Mouse (Mus musculus) cerebellum, postnatal 36 days (tissue): ENCODE measurements at regions not wholly inside any gene's neighbourhood (a gene's known extent, or its start where the extent isn't known, plus 50 kb on each side); places are given as distances from the start of the nearest gene placed in this dataset.

ENCODE experiments used
- DNase-seq, 2 experiments: peaks; one replicate each; pipeline ENCODE4 v3.0.0; 2021 to 2022; ENCODE audit warnings: mixed read lengths in 2 of 2

DNA sequence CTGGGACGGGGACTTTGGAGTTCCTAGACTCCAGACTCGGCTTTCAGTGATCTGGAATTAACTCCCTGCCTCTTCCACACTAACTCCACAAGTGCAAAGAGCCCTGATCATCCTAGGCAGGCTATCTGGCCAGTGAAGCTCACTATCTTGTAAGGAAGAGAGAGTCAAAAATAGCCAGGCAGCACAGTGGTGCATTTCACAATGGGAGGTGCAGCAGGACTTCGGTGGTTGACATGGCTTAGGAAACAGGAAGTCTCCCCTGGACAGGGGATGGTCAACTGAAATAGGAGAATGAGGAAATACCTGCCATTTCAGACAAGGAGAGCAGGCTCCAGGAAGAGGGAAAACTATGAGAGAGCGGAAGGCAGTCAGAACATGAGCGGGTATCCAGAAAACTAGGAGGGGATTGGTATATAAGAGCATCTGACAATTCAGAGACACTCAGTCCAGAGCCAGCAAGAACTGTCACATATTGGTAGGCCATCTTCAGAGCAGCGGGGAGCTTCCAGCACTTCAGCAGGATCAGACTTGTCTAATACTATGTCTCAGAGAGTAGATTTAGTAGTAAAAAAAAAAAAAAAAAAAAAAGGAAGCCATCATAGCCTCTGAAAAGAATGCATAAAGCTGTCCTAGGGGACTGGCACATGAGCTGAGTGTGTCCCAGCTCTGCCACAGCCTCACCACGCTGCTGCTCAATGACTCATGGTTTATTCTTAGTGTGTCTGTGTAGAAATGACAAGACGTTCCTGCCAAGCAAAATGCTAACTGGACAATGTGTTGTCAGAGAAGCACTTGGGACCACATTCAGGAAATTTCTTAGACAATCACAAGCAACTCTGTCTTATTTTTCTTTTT is 184.5 kb upstream of the Cpeb2 start:
- DNase-seq: peak; percentile 28 to 45

GRCm38 (mm10) chr5:43049381-43050301 is 183.3 kb upstream of the Cpeb2 start:
- DNase-seq: peak in 1 of 2 experiments; percentile 6

DNA sequence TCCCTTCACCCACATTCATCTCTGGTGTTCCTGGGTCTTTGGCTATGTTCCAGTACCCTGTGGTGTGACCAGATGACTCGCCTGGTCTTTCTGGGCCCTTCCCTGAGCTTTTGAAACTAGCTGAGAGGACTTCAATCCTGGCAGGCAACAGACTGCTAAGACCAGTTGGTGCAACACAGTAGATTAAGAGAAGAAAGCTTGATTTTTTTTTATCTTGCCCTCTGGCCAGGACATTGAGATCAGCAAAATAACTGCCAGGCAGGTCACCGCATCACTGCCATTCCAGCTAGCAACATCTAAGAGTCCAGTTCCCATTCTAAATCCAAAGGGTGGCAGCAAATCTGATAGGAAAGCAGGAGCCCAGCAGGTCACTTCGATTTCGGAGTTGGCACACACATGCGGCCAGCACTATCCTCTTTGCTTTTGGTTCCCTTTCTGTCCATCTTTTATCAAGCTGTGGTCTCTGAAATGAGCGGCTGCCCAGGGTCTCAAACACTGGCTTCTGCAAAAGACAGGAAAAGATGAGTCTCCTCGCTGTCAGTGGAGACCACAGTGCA is 181.9 kb upstream of the Cpeb2 start:
- peak; percentile 80 to 87 for DNase-seq

GRCm38 (mm10) chr5:43052668-43053067 is 180.3 kb upstream of the Cpeb2 start:
- DNase-seq: no peak

DNA sequence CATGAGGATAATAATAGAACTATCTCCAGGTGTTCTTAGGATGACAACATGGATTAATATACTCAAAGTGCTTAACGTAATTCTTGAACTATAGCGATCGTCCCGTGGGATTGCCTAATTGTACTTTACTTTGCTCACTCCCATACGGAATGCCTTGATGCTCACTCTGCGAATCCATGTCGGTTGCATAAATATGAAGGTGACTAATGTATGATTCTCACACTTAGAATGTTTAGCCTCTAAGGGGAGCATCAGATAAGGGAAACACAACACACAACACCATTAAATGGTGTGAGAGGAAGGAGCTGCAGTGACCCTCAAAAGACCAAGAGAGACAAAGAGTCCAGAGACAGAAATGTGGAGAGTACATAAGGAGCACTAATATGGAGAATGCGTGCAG is 178.4 kb upstream of the Cpeb2 start:
- no peak for DNase-seq

DNA sequence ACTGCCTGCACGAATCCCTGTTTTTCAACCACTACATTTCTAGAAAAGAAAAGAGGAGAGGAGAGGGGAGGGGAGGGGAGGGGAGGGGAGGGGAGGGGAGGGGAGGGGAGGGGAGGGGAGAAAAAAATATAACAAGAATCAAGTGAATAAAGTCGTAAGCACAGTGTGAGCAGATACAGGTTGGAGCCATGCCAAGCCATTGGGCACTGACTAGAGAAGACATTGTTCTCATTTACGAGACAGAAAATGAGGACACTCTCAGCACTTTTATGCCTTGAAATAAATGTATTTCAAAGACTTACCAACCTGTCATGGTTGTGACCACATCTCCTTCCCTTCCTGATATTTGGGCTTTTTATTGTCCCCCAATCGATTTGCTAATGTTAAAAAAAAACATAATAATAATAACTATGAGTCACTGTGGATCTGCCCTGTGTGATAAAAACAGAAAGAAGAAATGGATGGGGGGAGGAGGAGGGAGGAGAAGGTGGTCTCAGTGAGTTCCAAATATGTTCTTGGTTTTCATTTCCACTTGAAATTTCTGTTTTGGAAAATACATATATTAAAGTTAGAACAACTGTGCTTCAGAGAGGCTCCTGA is 177.8 kb upstream of the Cpeb2 start:
- peak in 1 of 2 experiments; percentile 15 for DNase-seq

DNA sequence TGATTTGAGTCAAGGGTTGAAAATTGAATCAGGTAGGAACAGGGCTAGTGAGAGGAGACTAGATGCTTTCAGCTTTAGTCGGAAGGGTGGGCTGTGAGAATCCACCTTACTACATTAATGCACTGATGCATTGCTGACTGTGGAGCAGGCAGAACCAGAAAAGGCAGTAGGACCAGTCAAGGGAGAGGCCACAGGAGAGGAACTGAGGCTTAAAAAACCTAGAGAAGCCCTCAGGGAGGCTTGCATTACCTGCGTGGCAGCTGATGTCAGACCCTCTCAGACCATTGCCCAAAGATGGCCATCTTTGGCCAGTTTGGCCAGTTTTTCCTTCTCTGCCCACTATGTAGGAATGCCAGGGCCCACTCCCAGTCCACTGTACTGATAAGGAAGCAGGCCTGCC is 176.5 kb upstream of the Cpeb2 start:
- DNase-seq: no peak

DNA sequence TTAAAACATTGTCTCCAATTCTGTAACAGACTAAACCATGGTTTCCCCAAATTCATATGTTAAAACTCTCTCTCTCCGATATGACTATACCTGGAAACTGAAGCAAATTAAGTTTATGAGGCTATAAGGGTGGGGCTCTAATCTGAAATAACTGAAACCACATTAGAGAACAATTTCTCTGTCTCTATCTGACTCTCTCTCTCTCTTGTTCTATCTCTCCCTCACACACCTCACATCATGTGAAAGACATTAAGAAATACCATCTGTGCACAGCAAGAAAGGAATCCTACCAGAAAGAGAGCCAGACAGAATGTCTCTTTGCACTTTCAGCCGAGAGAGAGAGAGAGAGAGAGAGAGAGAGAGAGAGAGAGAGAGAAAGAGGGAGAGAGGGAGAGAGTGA is 171.7 kb upstream of the Cpeb2 start:
- DNase-seq: no peak

DNA sequence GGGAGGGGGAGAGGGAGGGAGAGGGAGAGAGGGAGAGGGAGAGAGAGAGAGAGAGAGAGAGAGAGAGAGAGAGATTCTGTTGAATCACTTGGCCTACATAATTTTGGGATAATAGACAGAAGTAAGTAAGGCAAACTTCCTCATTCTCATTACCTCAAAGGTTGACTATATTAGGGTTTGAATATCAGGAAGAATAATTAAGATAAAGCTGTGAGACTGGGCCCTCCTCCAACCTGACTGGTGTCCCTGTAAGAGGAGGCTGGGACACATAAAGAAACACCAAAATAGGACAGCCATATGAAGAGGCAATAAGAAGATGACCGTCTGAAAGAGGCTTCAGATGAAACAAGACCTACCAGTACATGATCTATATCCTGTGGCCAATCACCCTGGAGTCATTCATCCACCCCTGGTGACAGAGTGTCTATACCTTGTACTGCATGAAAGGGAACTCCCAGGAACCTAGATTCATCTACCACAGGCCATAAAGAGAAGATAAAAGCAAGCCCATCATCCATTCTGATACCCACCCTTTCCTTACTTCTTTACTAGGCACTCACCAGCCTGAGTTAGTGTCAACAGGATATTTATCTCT is 171.1 kb upstream of the Cpeb2 start:
- DNase-seq: no peak

DNA sequence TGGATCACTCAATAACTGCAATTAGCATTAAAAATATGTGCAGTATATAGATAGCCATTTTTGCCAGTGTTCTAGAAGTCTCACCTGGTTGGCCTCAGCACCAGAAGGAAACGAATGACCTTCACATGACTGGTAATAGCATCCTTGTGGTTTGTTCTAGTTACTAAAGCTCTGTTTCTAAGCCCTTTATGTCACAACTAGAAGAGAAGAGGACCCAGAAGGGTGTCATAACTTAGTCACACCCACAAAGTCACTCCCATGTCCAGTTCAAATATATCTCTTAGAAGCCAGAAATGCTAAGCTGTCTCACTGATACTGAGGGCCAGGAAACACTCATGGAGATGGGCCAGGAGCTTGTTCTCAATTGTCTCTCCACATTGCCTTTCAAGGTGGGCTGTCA is 170.5 kb upstream of the Cpeb2 start:
- no peak for DNase-seq

DNA sequence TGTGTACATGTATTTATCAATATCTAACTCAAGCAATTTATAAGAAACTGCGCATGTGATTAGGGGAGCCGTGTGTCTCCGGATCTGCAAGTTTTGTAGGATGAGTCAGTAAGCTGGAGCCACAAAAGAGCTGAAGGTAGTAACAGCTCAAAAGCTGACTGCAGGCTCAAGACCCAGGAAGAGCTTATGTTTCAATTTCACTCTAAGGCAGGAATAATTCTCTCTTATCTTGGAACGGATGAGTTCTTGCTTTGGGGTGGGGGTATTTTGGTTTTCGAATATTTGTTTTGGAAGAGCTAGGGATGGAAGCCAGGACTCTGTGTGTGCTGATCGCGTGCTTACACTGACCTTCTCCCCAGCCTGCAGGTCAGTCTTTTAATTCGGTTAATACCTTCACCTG is 169.6 kb upstream of the Cpeb2 start:
- no peak for DNase-seq

DNA sequence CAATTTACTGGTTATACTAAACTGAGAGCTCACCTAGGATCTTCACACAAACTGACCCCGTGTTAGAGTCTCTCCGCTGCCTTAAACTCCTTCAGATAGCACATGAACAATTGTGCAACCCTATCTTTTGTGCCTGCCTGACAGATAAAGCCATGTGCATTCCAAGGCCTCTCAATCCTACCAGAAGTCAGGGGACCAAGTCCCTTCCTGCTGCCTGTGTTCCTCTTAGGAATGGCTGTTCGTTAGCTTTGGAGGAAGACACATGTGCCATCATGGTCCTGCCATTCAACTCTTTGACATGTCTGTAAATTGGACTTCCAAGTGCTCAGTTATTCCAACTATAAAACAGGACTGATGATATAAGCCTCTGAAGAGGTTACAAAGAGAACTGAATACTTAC is 161.4 kb upstream of the Cpeb2 start:
- DNase-seq: no peak

GRCm38 (mm10) chr5:43072340-43072739 is 160.6 kb upstream of the Cpeb2 start:
- no peak for DNase-seq

GRCm38 (mm10) chr5:43074536-43074935 is 158.4 kb upstream of the Cpeb2 start:
- DNase-seq: no peak

DNA sequence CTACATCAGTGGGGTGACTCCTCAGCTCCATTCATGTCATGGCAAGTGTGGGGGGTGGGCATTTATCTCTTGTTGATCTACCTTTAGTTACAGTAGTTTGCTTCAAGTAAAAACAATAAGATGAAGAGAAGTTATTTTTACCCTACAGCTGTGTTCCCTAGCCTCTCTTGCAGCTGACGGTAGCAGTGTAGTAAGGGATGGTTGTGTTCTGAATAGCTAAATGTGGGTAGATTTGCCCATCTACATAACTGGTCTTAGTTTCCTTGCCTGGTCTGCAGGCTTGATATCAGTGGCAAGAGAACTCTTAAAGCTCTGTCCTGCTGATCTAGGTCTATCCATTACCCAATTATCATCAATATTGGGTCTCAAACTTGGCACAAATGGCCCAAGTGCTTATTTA is 152.7 kb upstream of the Cpeb2 start:
- no peak for DNase-seq

DNA sequence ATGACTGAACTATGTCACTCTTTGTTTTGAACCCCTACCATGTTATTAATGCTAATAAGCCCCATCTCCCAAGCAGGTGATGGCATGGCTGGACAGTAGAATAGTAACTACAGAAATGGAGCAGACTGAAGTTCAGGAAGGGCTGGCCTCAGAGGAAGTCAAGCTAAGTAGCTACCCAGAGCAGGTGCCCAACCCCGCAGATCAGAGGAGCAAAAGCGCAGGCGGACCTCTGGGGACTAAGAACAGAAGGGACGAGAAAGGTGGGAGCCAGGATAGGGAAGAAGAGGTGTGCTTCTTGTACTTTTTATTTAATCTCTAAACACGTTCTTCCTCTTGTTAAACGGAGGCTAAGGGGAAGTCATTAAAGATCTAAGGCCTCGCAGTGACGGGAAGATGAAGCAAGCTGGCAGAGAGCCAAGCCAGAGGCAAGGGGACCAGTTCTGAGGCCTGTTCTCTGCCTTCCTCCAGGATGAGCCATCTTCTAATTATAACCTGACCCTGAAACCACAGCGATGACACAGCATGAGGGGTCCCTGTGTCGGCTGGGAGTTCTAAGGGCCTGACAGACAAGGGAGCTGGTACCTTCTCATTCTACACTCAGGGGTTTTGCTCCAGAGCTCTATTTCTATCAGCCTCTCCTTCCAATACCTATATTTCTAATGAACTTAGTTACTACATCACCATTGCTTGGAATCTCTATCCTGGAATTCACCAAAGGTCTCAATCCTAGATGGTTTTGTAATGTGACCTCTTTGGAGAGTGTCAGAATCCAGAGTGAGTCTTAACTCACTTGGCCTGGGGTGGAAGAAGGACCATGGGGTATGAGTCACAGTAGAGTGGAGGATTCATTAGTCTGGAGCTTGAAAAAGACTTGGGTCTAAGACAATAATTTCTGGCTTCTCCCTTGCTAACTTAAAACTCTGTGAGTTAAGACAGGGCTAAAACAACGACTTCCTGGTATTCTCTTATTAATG is 151.1 kb upstream of the Cpeb2 start:
- DNase-seq: no peak

GRCm38 (mm10) chr5:43087077-43087476 is 145.9 kb upstream of the Cpeb2 start:
- DNase-seq: no peak

DNA sequence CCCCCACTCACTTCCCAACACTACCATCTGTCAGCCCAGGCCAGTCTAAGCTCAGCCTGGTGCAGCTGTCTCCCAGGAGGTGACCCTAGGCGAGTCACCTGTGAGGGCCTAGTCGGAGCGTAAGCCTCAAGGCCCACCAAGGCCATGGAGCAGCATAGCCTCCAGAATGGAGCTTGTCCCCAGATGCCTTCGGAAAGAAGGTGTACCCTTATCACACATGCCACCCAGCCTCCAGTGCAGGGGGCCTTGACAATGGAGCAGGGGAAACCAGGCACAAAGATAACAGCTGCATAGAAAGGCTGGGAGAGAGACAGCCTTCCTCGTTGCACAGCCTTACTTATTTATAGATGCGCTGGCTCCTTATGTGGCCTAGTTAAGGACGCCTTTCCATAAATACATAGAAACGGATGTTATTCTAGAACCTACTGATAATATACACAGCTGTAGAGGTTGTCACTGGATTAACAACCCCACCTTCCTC is 145.0 kb upstream of the Cpeb2 start:
- DNase-seq: peak in 1 of 2 experiments; percentile 17

GRCm38 (mm10) chr5:43088650-43089397 is 144.1 kb upstream of the Cpeb2 start:
- DNase-seq: no peak

DNA sequence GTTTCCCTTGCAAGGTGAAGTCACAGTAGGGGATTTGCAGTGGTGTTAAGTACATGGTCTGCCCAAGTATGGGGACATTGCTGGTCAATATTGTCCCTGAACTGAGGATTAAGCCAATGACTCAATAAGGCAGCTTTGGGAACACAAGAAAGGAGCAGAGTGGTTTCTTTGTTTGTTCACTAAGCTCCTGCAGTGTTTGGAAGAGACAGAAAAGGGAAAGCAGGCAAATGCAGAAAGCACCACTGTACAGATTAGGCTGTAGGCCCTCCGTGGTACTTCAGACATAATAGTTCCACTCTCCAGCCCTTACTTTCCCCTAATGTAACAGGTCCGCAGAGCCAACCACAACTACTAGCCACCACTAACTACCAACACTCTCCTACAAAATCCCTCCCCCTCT is 143.5 kb upstream of the Cpeb2 start:
- DNase-seq: no peak
